In the genomic region with DNA sequence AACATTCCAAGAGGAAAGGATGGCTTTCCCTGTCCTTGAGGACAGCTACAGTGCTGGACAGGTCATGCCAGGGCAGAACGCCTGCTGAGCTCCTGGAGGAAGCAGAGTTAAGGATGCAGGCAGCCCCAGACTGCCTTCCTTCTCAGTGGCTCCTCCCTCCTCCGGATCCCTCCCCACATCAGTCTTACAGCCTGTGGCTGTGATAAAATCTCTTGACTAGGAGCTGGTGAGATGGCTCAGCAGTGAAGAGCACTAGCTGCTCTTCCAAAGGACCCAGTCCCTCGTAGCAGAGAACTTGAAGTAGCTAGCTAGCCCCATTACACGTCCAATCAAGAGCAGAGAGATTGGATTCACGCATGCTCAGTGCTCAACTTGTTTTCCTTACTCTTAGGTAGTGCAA, we compare ENCODE assay signal across 12 mouse cellular contexts. TPM values are rescaled to one million over a fixed set of nuclear protein-coding genes. Genes with fewer than 3 reads are reported as not detected.
A peak's percentile ranks its signal among the peaks of the same experiment; 100 is the strongest.
DNase-seq lines count a peak whose midpoint lies in the region; ATAC-seq and TF ChIP-seq lines count a peak whose summit lies in the region.
"Had no signal": no experiment of that assay in that cellular context is flagged by ENCODE, and none has a peak within 500 bp of the region (broad histone marks: within the 10 kb centered on the region; RNA-seq: fewer than 3 reads in every experiment).

No protein-coding gene starts in this region.

- peaks cover 9% of the 10 kb centered on the region for H3K9me3 ChIP-seq in G1E (replicated peaks)
- no peaks in the 10 kb centered on the region for H3K9me3 ChIP-seq in forebrain, embryonic 14.5 days (replicated peaks; ENCODE audit: control insufficient read depth, low read length)

- peaks cover 69% of the 10 kb centered on the region for H3K4me1 ChIP-seq in G1E (ENCODE audit: insufficient read depth, low read depth, low read length)
- peaks cover 10% of the 10 kb centered on the region; the same call in 1 of the 2 replicates for H3K4me1 ChIP-seq in forebrain, embryonic 14.5 days (ENCODE audit: control insufficient read depth, insufficient read depth, low read length)

- H3K36me3 ChIP-seq in G1E (replicated peaks), result peaks cover 81% of the 10 kb centered on the region
- no peaks in the 10 kb centered on the region for H3K36me3 ChIP-seq in forebrain, embryonic 14.5 days (ENCODE audit: control insufficient read depth, insufficient read depth, low read length)

- no peak overlapping the region for H3K9ac ChIP-seq in forebrain, embryonic 14.5 days (ENCODE audit: low read length)

- WGBS in forebrain, embryonic 14.5 days, result 77% methylated on average over 5 of the region's 5 CpGs

- H3K4me2 ChIP-seq in forebrain, embryonic 14.5 days (ENCODE audit: low read length), result no peak overlapping the region

- peak; percentile 36 to 41 for DNase-seq in kidney, postnatal 36 days
- no peak for DNase-seq in kidney, adult 11 months
- DNase-seq in G1E (ENCODE audit: low spot score) (peak; percentile 55), adipocyte (ENCODE audit: low spot score) (no peak)
- no peak for DNase-seq in forebrain, embryonic 14.5 days (ENCODE audit: low spot score)
- DNase-seq in left cerebral cortex, adult 9 months (ENCODE audit: low spot score in 2 of 2), result no peak
- DNase-seq: cerebellum, adult 8-10 months; right cerebral cortex, adult 18-20 months had no signal

- H3K4me3 ChIP-seq in G1E (ENCODE audit: low read depth, low read length), result peak overlapping the region; percentile 50; the same call in 1 of the 2 replicates
- H3K4me3 ChIP-seq in forebrain, embryonic 14.5 days (ENCODE audit: low read depth, low read length), result no peak overlapping the region
- H3K4me3 ChIP-seq: heart, adult 2 months had no signal

- no peak for TF ChIP-seq CTCF in G1E (IDR thresholded peaks at IDR 0.05; ENCODE audit: low read depth, low read length)

- H3K27ac ChIP-seq in forebrain, embryonic 14.5 days (ENCODE audit: low read depth, low read length), result no peak overlapping the region
- H3K27ac ChIP-seq: heart, adult 2 months; hindbrain, postnatal 0 days had no signal

- H3K27me3 ChIP-seq in G1E (ENCODE audit: insufficient read depth, low read length), result no peaks in the 10 kb centered on the region
- no peaks in the 10 kb centered on the region for H3K27me3 ChIP-seq in forebrain, embryonic 14.5 days (replicated peaks; ENCODE audit: control insufficient read depth, insufficient read depth, low read length)

- ATAC-seq in G1E (ENCODE audit: extremely low read depth, insufficient number of reproducible peaks, low FRiP score, poor library complexity, severe bottlenecking), result peak; percentile 80
- 0 out of 2 replicates have a peak, but pooled peaks have one; percentile 20 for ATAC-seq in granulocyte monocyte progenitor cell, adult 5-6 weeks (replicated peaks; ENCODE audit: poor library complexity, severe bottlenecking)
- peak; percentile 50 for ATAC-seq in megakaryocyte-erythroid progenitor cell, adult 5-6 weeks (replicated peaks; ENCODE audit: low FRiP score, low TSS enrichment, poor library complexity, severe bottlenecking)
- no peak for ATAC-seq in forebrain, embryonic 14.5 days
- ATAC-seq: hindbrain, postnatal 0 days had no signal

RNA-seq across cellular contexts. Expression of a gene that starts 15.6 kb away (rescaled TPM):
- total RNA-seq in G1E (2014; fragmentation: Nextera tagmentation) (18.5 and 41.2 TPM in 2 replicates), G1E (2017) (17.5 and 18.2 TPM in 2 replicates)
- 21.4 and 22.5 TPM in 2 replicates for polyA plus RNA-seq in G1E (2012)
- 5.1 and 6.8 TPM in 2 replicates for total RNA-seq in granulocyte monocyte progenitor cell, adult 5-6 weeks (2014; fragmentation: Nextera tagmentation)
- 7.8 and 8.9 TPM in 2 replicates for total RNA-seq in granulocyte monocyte progenitor cell, adult 5-6 weeks (2017)
- total RNA-seq in megakaryocyte-erythroid progenitor cell, adult 5-6 weeks (2014; fragmentation: Nextera tagmentation), result 12.3 and 15.4 TPM in 2 replicates
- total RNA-seq in megakaryocyte-erythroid progenitor cell, adult 5-6 weeks (2017), result 11.1 and 14.3 TPM in 2 replicates
- 6.1 and 7.1 TPM in 2 replicates for polyA plus RNA-seq in forebrain, embryonic 14.5 days (2014; fragmentation: Nextera tagmentation; extraction: Ambion mirVana)

Comparison
In these comparisons a context has a peak if more than half of its experiments do, and no peak if none do; other contexts are left out.
1. DNase-seq: peak in kidney, postnatal 36 days (2 of 2) and G1E (single experiment); none in kidney, adult 11 months (single experiment), forebrain, embryonic 14.5 days (single experiment), adipocyte (single experiment) and left cerebral cortex, adult 9 months (0 of 2).